Mouse (Mus musculus) small intestine, adult 2 months (tissue): ENCODE data around the gene Nfatc2. TPM values are rescaled to one million over a fixed set of nuclear protein-coding genes. Genes with fewer than 3 reads are reported as not detected.
A peak's percentile ranks its signal among the peaks of the same experiment; 100 is the strongest.

Source experiments
- H3K27ac ChIP-seq: fragments of 200-500 bp; 2 replicates; pipeline ENCODE4 v1.5.1; 2012; ENCODE audit warnings: low read depth, low read length, control low read depth, inconsistent platforms; ENCODE audit not compliant: insufficient read depth
- H3K27me3 ChIP-seq: fragments of 200-500 bp; 2 replicates; pipeline ENCODE4 v1.6.1; 2012; ENCODE audit warnings: mild to moderate bottlenecking, moderate library complexity, low read length, inconsistent platforms; ENCODE audit not compliant: control insufficient read depth, insufficient read depth
- H3K36me3 ChIP-seq: fragments of 200-500 bp; 2 replicates; pipeline ENCODE4 v1.6.1; 2012; ENCODE audit warnings: mild to moderate bottlenecking, low read length, control low read depth, inconsistent platforms; ENCODE audit not compliant: control insufficient read depth, insufficient read depth
- H3K4me1 ChIP-seq: fragments of 200-500 bp; 2 replicates; pipeline ENCODE4 v1.6.1; 2012; ENCODE audit warnings: low read length, inconsistent platforms, mixed read lengths; ENCODE audit not compliant: control insufficient read depth, insufficient read depth, insufficient read length
- H3K4me3 ChIP-seq: fragments of 200-500 bp; 2 replicates; pipeline ENCODE4 v1.5.1; 2012; ENCODE audit warnings: low read depth, mild to moderate bottlenecking, control low read depth, inconsistent platforms, low read length, moderate library complexity
- CTCF ChIP-seq: fragments of 200-500 bp; IDR thresholded peaks from 2 replicates; pipeline ENCODE4 v1.5.1; 2012; ENCODE audit warnings: low read depth, mild to moderate bottlenecking, control low read depth, inconsistent platforms, low read length, moderate library complexity, mixed read lengths; ENCODE audit not compliant: insufficient replicate concordance, insufficient read length; ENCODE audit errors: extremely low read depth
- POLR2A ChIP-seq: fragments of 200-500 bp; IDR thresholded peaks from 2 replicates; pipeline ENCODE4 v1.6.1; 2012; ENCODE audit warnings: low read depth, mild to moderate bottlenecking, control low read depth, inconsistent platforms, low read length, moderate library complexity
- WGBS: fragments of 180-500 bp; shearing (Covaris S2); methylation state at CpG from one replicate; pipeline ENCODE4 v1.1.7; 2018; 5-methylcytosine and 5-hydroxymethylcytosine counted together
- polyA plus RNA-seq: library from polyadenylated mRNA; depleted of rRNA; stranded (reverse); fragments of >200 nt; gene quantifications from 2 replicates; pipeline ENCODE4 v1.2.3, GENCODE M21; 2012

Nfatc2 gene
- polyA plus RNA-seq, 1 experiment: 3.9 TPM

GRCm38 (mm10) chr2:168633301-168633816, 31.9 kb upstream of the Nfatc2 start:
- Histone ChIP-seq H3K4me1 (no peaks in the 10 kb centered on the region), H3K36me3 (peaks cover 23% of the 10 kb centered on the region), H3K27ac (no peak overlapping the region), H3K27me3 (no peaks in the 10 kb centered on the region), H3K4me3 (no peak overlapping the region)
- WGBS: 66% methylated on average over 14 of the region's 14 CpGs
- TF ChIP-seq POLR2A (no peak), CTCF (no peak)

DNA sequence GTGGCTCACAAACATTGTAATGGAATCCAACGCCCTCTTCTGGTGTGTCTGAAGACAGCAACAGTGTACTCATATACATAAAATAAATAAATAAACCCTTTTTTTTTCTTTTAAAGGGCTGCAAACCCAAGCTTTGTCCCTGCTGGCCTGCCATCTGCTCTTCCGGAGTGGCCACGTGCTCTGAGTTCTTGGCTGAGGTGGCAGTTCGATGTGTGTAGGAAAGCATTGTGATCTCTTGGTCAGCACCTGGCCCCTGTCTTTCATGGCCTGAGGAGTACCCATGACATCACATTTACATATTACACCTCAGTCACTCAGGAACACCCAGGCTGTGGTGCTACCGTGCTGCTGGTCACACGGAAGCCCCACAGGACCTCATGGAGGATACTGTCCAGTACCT, 31.1 kb upstream of the Nfatc2 start:
- TF ChIP-seq CTCF: no peak
- no peak for TF ChIP-seq POLR2A

DNA sequence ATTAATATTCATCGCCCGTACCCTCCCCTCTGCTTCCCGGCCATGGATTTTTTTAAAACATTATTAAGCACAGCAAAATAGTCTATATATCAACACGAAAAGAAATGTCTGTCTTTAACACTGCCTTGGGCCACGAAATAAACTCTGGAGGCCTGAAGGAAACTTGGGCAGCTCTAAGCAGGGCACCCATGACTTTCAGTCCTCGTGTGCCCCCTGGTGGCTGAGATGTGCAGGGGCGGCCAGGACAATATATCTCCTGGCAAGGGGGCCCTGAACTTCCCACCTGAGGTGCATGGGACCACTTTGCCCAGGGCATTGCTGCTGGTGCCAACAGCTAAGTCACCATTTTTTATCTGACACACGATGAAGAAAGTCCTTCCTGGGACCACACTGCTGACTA, 27.3 kb upstream of the Nfatc2 start:
- no peaks in the 10 kb centered on the region for H3K4me1 ChIP-seq
- TF ChIP-seq CTCF (peak; percentile 93), POLR2A (peak; percentile 33; the same call in 1 of the 2 replicates)
- peaks cover 3% of the 10 kb centered on the region; the same call in 1 of the 2 replicates for H3K36me3 ChIP-seq
- H3K27ac ChIP-seq: no peak overlapping the region
- no peak overlapping the region for H3K4me3 ChIP-seq
- WGBS: 26% methylated on average over 8 of the region's 8 CpGs
- no peaks in the 10 kb centered on the region for H3K27me3 ChIP-seq

More for the DNA sequence above, 31.1 kb upstream of the Nfatc2 start:
- H3K4me3 ChIP-seq: no peak overlapping the region
- no peak overlapping the region for H3K27ac ChIP-seq
- H3K4me1 ChIP-seq: no peaks in the 10 kb centered on the region
- H3K36me3 ChIP-seq: peaks cover 21% of the 10 kb centered on the region
- H3K27me3 ChIP-seq: no peaks in the 10 kb centered on the region
- 87% methylated on average over 6 of the region's 6 CpGs for WGBS

DNA sequence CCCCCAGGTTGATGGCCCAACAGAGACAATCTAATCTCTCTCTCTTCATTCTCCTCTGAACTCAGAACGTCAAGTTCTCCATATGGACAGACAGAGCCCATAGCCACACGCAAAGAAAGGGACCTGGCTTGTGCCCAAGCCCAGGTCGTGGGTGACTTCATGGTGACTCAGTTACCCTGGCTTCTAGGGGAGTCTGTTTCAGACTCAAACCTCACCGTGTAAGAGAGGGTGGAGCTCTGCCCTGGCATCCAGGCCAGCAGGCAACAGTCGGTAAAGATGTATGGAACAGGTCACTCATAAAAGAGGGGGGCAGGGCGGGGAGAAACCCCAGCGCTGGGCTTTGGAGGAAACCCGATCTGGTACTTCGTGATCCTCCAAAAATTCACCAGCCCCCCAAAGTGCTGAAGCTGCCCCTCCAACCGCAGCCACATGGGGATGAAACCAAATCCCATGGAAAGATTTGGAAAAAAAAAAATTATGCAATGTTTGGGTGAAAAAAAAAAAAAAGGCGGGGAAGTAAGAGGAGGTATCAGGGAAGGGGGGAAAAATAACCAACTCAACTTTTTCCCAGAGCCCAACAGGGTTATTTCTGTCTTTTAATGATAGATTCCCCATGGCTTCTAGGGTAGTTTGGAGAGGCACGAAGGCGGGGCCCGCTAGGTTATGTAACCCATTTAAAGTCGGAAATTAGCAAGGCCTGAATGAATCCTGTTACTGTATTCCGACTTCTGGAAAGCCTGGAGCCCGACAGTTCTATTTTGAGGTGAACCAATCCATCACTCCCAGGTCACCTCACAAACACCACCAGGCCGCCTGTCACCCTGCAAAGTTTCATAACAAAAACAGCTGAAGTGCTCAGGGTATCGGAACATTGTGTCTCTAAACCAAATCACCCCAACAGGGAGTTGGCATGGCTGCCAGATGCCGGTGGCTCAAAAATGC, 26.6 kb upstream of the Nfatc2 start:
- H3K4me1 ChIP-seq: no peaks in the 10 kb centered on the region
- no peaks in the 10 kb centered on the region for H3K36me3 ChIP-seq
- H3K27ac ChIP-seq: no peak overlapping the region
- TF ChIP-seq CTCF (no peak), POLR2A (no peak)
- no peak overlapping the region for H3K4me3 ChIP-seq
- no peaks in the 10 kb centered on the region for H3K27me3 ChIP-seq
- WGBS: 77% methylated on average over 20 of the region's 20 CpGs

DNA sequence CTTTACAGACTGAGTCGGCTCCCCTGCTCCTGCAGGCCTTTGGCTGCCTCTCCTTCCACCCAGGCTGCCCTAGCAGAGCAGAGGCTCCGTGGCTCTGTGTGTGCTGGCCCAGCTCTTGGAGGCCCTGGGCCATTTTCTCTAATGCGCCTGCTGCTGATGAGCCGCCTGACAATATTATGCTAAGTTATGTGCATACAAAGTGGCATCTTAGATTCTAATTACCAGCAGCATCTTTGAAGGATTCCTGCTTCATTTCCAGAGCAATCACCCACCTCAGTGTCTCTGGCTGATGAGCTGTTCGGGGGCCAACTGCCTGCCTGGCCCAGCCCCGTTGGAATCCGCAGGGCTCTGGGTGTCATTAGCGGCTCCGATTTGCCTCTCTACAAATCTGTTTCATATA, 24.9 kb upstream of the Nfatc2 start:
- H3K4me1 ChIP-seq: no peaks in the 10 kb centered on the region
- no peaks in the 10 kb centered on the region for H3K27me3 ChIP-seq
- H3K4me3 ChIP-seq: no peak overlapping the region
- H3K36me3 ChIP-seq: no peaks in the 10 kb centered on the region
- 89% methylated on average over 9 of the region's 9 CpGs for WGBS
- H3K27ac ChIP-seq: no peak overlapping the region
- no peak for TF ChIP-seq POLR2A
- no peak for TF ChIP-seq CTCF

DNA sequence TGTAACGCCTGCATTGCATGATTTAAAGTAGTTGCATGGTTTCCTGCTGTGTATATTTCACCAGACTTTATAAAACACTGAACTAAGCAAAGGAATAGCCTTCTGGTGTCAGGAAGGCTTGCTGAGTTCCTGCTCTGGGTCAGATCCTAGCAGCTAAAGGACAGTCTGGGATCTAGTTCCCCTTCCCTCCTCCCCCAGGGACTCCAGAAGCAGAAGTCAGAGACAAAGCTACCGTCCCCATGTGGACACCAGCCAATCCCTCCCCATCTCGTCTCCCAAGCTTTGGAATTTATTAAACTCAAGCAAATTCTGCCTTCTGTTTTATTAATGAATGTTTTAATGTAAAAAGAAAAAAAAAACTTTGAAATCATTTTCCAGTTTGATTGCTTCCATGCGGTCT, 23.6 kb upstream of the Nfatc2 start:
- no peak for TF ChIP-seq CTCF
- no peak for TF ChIP-seq POLR2A
- no peak overlapping the region for H3K27ac ChIP-seq
- 76% methylated on average over 4 of the region's 4 CpGs for WGBS
- no peaks in the 10 kb centered on the region for H3K27me3 ChIP-seq
- no peaks in the 10 kb centered on the region for H3K4me1 ChIP-seq
- H3K4me3 ChIP-seq: no peak overlapping the region
- no peaks in the 10 kb centered on the region for H3K36me3 ChIP-seq

GRCm38 (mm10) chr2:168621111-168621802, 19.8 kb upstream of the Nfatc2 start:
- H3K36me3 ChIP-seq: no peaks in the 10 kb centered on the region

More at GRCm38 (mm10) chr2:168621111-168621802, 19.8 kb upstream of the Nfatc2 start:
- Histone ChIP-seq H3K4me3 (no peak overlapping the region), H3K27ac (no peak overlapping the region), H3K27me3 (no peaks in the 10 kb centered on the region), H3K4me1 (no peaks in the 10 kb centered on the region)
- WGBS: 79% methylated on average over 11 of the region's 11 CpGs
- TF ChIP-seq CTCF (no peak), POLR2A (no peak)
